Mouse (Mus musculus) hindbrain, postnatal 0 days (tissue): ENCODE measurements around the gene Tsnax. TPM values are rescaled to one million over a fixed set of nuclear protein-coding genes. Genes with fewer than 3 reads are reported as not detected.

Experiments used
- ATAC-seq: fragments of 200-750 bp; cut with Nextera tagmentation; 2 replicates; pipeline ENCODE4 v1.8.0; 2017; ENCODE audit warnings: mild to moderate bottlenecking, moderate TSS enrichment, moderate library complexity
- DNase-seq: peaks from one replicate; pipeline ENCODE4 v3.0.0-alpha.2; 2015; ENCODE audit warnings: low spot score
- H3K27ac ChIP-seq: fragments of 300-500 bp; sonication (generic); 2 replicates; pipeline ENCODE4 v1.5.1; 2014; ENCODE audit warnings: mild to moderate bottlenecking
- H3K27me3 ChIP-seq: fragments of 300-500 bp; sonication (generic); 2 replicates; pipeline ENCODE4 v1.6.1; 2014; ENCODE audit warnings: low read length, mixed read lengths; ENCODE audit not compliant: insufficient read depth
- H3K36me3 ChIP-seq: fragments of 300-500 bp; sonication (generic); 2 replicates; pipeline ENCODE4 v1.6.1; 2014; ENCODE audit warnings: low read length, mixed read lengths; ENCODE audit not compliant: insufficient read depth
- H3K4me1 ChIP-seq: fragments of 300-500 bp; sonication (generic); 2 replicates; pipeline ENCODE4 v1.6.1; 2014; ENCODE audit warnings: antibody characterized with exemption, low read length, mixed read lengths; ENCODE audit not compliant: insufficient read depth
- H3K4me2 ChIP-seq: fragments of 300-500 bp; sonication (generic); 2 replicates; pipeline ENCODE4 v1.6.1; 2014; ENCODE audit warnings: low read depth, mild to moderate bottlenecking, low read length, moderate library complexity, mixed read lengths
- H3K4me3 ChIP-seq: fragments of 300-500 bp; sonication (generic); 2 replicates; pipeline ENCODE4 v1.5.1; 2014; ENCODE audit warnings: low read length
- H3K9ac ChIP-seq: fragments of 300-500 bp; sonication (generic); replicated peaks from 2 replicates; pipeline ENCODE4 v1.6.1; 2014; ENCODE audit warnings: mild to moderate bottlenecking, low read length, moderate library complexity, mixed read lengths
- H3K9me3 ChIP-seq: fragments of 300-500 bp; sonication (generic); 2 replicates; pipeline ENCODE4 v1.6.1; 2016; ENCODE audit warnings: low read length, mixed read lengths
- CTCF ChIP-seq: IDR thresholded peaks from 2 replicates; pipeline ENCODE4 v1.5.1; 2016; ENCODE audit warnings: antibody characterized with exemption, control low read depth, low read depth
- WGBS: fragments of 180-500 bp; shearing (Covaris S2); extraction: QIAGEN DNeasy Blood & Tissue Kit; methylation state at CpG from one replicate; pipeline ENCODE4 v1.1.7; 2014; 5-methylcytosine and 5-hydroxymethylcytosine counted together
- microRNA-seq, 2 experiments: library from miRNA; unstranded; fragments of <30 nt; microRNA quantifications; one replicate each; pipeline ENCODE4; 2016
- polyA plus RNA-seq: library from polyadenylated mRNA; unstranded; fragments of >200 nt; fragmentation: Nextera tagmentation; extraction: Ambion mirVana; gene quantifications from 2 replicates; pipeline ENCODE4 v1.2.1, GENCODE M21; 2015
- total RNA-seq: library from RNA; depleted of rRNA; stranded (reverse); fragments of >200 nt; gene quantifications from 2 replicates; pipeline ENCODE4 v1.2.3, GENCODE M21; 2014; rRNA removed

Gene Tsnax
- total and polyA plus RNA-seq, 2 experiments from 2014 or later = 89.5 to 176 TPM

- DNase-seq (no peak), ATAC-seq (no peak)
- TF ChIP-seq CTCF = no peak
- H3K27me3 ChIP-seq = no peaks in the 10 kb centered on the region
- H3K36me3 ChIP-seq = no peaks in the 10 kb centered on the region
- H3K4me1 ChIP-seq = no peaks in the 10 kb centered on the region; the same call in 1 of the 2 replicates
- H3K4me3 ChIP-seq = no peak overlapping the region
- no peak overlapping the region for H3K4me2 ChIP-seq
- H3K9me3 ChIP-seq = no peaks in the 10 kb centered on the region
- H3K9ac ChIP-seq = no peak overlapping the region
- no peak overlapping the region for H3K27ac ChIP-seq
- 65% methylated on average over 8 of the region's 8 CpGs for WGBS
Measured at GRCm38 (mm10) chr8:125077326-125077725, 64.5 kb downstream of the Tsnax start.

- Histone ChIP-seq H3K9ac (no peak overlapping the region), H3K36me3 (no peaks in the 10 kb centered on the region), H3K4me2 (no peak overlapping the region), H3K9me3 (no peaks in the 10 kb centered on the region), H3K4me1 (no peaks in the 10 kb centered on the region; the same call in 1 of the 2 replicates), H3K4me3 (no peak overlapping the region), H3K27ac (no peak overlapping the region), H3K27me3 (no peaks in the 10 kb centered on the region)
- 29% methylated on average over 9 of the region's 9 CpGs for WGBS
- no peak for TF ChIP-seq CTCF
- DNase-seq (peak; percentile 80), ATAC-seq (peak; percentile 46)
Measured at GRCm38 (mm10) chr8:125078771-125079384, 66.1 kb downstream of the Tsnax start.

- no peak overlapping the region for H3K9ac ChIP-seq
- 51% methylated on average over 19 of the region's 19 CpGs for WGBS
- no peaks in the 10 kb centered on the region for H3K9me3 ChIP-seq
- H3K4me1 ChIP-seq = no peaks in the 10 kb centered on the region
- ATAC-seq (no peak), DNase-seq (no peak)
- no peak overlapping the region for H3K27ac ChIP-seq
- no peak overlapping the region for H3K4me2 ChIP-seq
- H3K36me3 ChIP-seq = no peaks in the 10 kb centered on the region
- H3K27me3 ChIP-seq = no peaks in the 10 kb centered on the region
- no peak for TF ChIP-seq CTCF
- H3K4me3 ChIP-seq = no peak overlapping the region
Measured at GRCm38 (mm10) chr8:125080388-125081344, 67.9 kb downstream of the Tsnax start.

GRCm38 (mm10) chr8:125083746-125084145 lies 70.9 kb downstream of the Tsnax start:
- Histone ChIP-seq H3K9ac (no peak overlapping the region), H3K27me3 (no peaks in the 10 kb centered on the region), H3K9me3 (no peaks in the 10 kb centered on the region), H3K36me3 (no peaks in the 10 kb centered on the region), H3K4me2 (no peak overlapping the region), H3K27ac (peak overlapping the region; percentile 60; the same call in 1 of the 2 replicates), H3K4me1 (no peaks in the 10 kb centered on the region), H3K4me3 (no peak overlapping the region)
- no peak for TF ChIP-seq CTCF
- ATAC-seq = no peak
- WGBS = 34% methylated on average over 4 of the region's 4 CpGs
- DNase-seq = peak; percentile 27

Small RNAs within 50 kb of the gene (microRNA-seq; reads per million reads assigned to microRNA genes)
- 0 reads per million in 2 experiments for gene Gm22197

Other genes starting within 250 kb of the Tsnax start
- 75.3 and 83.9 TPM in 2 replicates for gene Trim67, start 219.9 kb upstream of the Tsnax start, total RNA-seq
- 19.2 and 19.5 TPM in 2 replicates for gene Trim67, start 219.9 kb upstream of the Tsnax start, polyA plus RNA-seq
- gene Gnpat, start 150.0 kb upstream of the Tsnax start, total RNA-seq = 40.0 and 47.2 TPM in 2 replicates
- gene Gnpat, start 150.0 kb upstream of the Tsnax start, polyA plus RNA-seq = 53.5 and 55.8 TPM in 2 replicates
- gene 2810004N23Rik, start 149.9 kb upstream of the Tsnax start, total RNA-seq = 22.8 and 26.6 TPM in 2 replicates
- gene 2810004N23Rik, start 149.9 kb upstream of the Tsnax start, polyA plus RNA-seq = 21.4 and 21.8 TPM in 2 replicates
- gene Exoc8, start 115.3 kb upstream of the Tsnax start, total RNA-seq = 28.3 and 36.8 TPM in 2 replicates
- 10.8 and 10.9 TPM in 2 replicates for gene Exoc8, start 115.3 kb upstream of the Tsnax start, polyA plus RNA-seq
- gene Sprtn, start 115.1 kb upstream of the Tsnax start, total RNA-seq = 10.6 and 11.6 TPM in 2 replicates
- gene Sprtn, start 115.1 kb upstream of the Tsnax start, polyA plus RNA-seq = 5.8 and 6.0 TPM in 2 replicates
- gene Egln1, start 63.7 kb upstream of the Tsnax start, total RNA-seq = 41.6 and 45.1 TPM in 2 replicates
- gene Egln1, start 63.7 kb upstream of the Tsnax start, polyA plus RNA-seq = 13.5 and 14.1 TPM in 2 replicates
- 7.1 and 10.7 TPM in 2 replicates for gene Disc1, start 41.2 kb downstream of the Tsnax start, total RNA-seq
- gene Disc1, start 41.2 kb downstream of the Tsnax start, polyA plus RNA-seq = 2.2 and 2.5 TPM in 2 replicates